Mouse (Mus musculus) heart, embryonic 12.5 days (tissue): Measurements from ENCODE around the gene Fscn3. TPM values are rescaled to one million over a fixed set of nuclear protein-coding genes. Genes with fewer than 3 reads are reported as not detected.

Experiments used
- ATAC-seq: fragments of 200-750 bp; cut with Nextera tagmentation; 2 replicates; pipeline ENCODE4 v1.8.0; 2017; ENCODE audit warnings: moderate TSS enrichment, moderate library complexity; ENCODE audit not compliant: insufficient number of reproducible peaks, low FRiP score
- H3K27ac ChIP-seq: fragments of 300-500 bp; sonication (generic); 2 replicates; pipeline ENCODE4 v1.5.1; 2016; ENCODE audit warnings: mild to moderate bottlenecking, moderate library complexity; ENCODE audit not compliant: poor library complexity, severe bottlenecking
- H3K27me3 ChIP-seq: fragments of 300-500 bp; sonication (generic); replicated peaks from 2 replicates; pipeline ENCODE4 v1.6.1; 2016; ENCODE audit warnings: mild to moderate bottlenecking, moderate library complexity
- H3K36me3 ChIP-seq: fragments of 300-500 bp; sonication (generic); 2 replicates; pipeline ENCODE4 v1.6.1; 2016; ENCODE audit warnings: mild to moderate bottlenecking, moderate library complexity
- H3K4me1 ChIP-seq: fragments of 300-500 bp; sonication (generic); replicated peaks from 2 replicates; pipeline ENCODE4 v1.6.1; 2016; ENCODE audit warnings: mild to moderate bottlenecking
- H3K4me2 ChIP-seq: fragments of 300-500 bp; sonication (generic); 2 replicates; pipeline ENCODE4 v1.6.1; 2016; ENCODE audit warnings: mild to moderate bottlenecking, moderate library complexity
- H3K4me3 ChIP-seq: fragments of 300-500 bp; sonication (generic); 2 replicates; pipeline ENCODE4 v1.5.1; 2016; ENCODE audit warnings: mild to moderate bottlenecking
- H3K9ac ChIP-seq: fragments of 300-500 bp; sonication (generic); 2 replicates; pipeline ENCODE4 v1.6.1; 2016; ENCODE audit warnings: mild to moderate bottlenecking, moderate library complexity
- H3K9me3 ChIP-seq: fragments of 300-500 bp; sonication (generic); replicated peaks from 2 replicates; pipeline ENCODE4 v1.6.1; 2016; ENCODE audit warnings: mild to moderate bottlenecking, moderate library complexity
- WGBS: fragments of 180-500 bp; shearing (Covaris S2); methylation state at CpG from one replicate; pipeline ENCODE4 v1.1.7; 2016; 5-methylcytosine and 5-hydroxymethylcytosine counted together
- polyA plus RNA-seq: library from polyadenylated mRNA; unstranded; fragments of >200 nt; fragmentation: Nextera tagmentation; extraction: Ambion mirVana; gene quantifications from 2 replicates; pipeline ENCODE4 v1.2.1, GENCODE M21; 2016

The Fscn3 gene
- polyA plus RNA-seq, 1 experiment from 2014 or later, result not detected

DNA sequence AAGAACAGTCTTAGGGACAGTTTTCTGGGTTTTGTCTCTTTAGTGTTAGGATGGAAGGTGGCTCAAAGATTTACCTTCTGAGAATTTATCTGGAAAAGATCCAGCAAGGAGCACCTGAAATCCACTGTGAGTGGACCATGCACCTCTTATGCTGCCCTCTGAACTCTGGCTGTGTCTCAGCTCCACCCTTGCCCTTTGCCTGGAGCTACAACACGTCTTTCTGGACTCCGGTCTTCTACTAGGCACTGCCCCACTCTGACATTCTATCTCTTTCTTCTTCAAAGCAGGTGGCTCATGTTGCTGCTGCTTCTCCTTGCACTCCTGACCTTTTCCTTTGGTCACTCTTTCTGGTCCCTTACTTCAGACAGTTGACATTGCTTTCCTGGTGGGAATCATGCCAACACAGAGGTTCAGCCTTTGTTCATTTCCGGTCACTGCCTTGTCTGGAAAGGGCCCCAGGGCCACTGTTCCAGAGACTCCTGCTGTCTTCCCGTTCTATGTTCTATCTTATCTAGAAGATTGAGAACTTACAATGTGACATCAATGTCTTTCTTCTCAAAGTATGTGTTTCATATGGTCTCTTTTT, 42.5 kb downstream of the Fscn3 start:
- H3K27me3 ChIP-seq, result no peaks in the 10 kb centered on the region
- no peak overlapping the region for H3K4me2 ChIP-seq
- 44% methylated on average over 4 of the region's 4 CpGs for WGBS
- no peaks in the 10 kb centered on the region for H3K9me3 ChIP-seq
- no peak overlapping the region for H3K27ac ChIP-seq
- no peak overlapping the region for H3K4me3 ChIP-seq
- no peaks in the 10 kb centered on the region for H3K36me3 ChIP-seq
- H3K4me1 ChIP-seq, result no peaks in the 10 kb centered on the region
- H3K9ac ChIP-seq, result no peak overlapping the region
- ATAC-seq, result no peak

DNA sequence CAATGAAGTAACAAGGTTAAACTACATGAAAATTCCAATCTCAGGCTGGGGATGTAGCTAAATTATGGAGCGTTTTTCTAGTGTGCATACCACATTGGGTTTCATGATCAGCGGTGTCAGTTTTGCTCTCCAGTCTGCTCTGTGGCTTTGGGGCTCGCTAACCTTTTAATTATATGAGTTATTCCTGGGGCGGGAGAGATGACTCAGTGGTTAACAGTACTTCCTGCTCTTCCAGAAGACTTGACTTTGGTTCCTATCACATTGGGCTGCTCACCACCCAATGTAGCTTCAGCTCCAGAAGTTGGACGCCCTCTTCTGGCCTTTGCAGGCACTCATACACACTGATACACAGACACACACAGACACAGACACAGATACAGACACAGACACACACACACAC, 43.0 kb downstream of the Fscn3 start:
- Histone ChIP-seq H3K9me3 (no peaks in the 10 kb centered on the region), H3K4me1 (no peaks in the 10 kb centered on the region), H3K36me3 (no peaks in the 10 kb centered on the region), H3K9ac (no peak overlapping the region), H3K4me2 (no peak overlapping the region), H3K27ac (no peak overlapping the region), H3K27me3 (no peaks in the 10 kb centered on the region), H3K4me3 (no peak overlapping the region)
- no peak for ATAC-seq
- whole genome bisulfite sequencing, result 73% methylated on average over 5 of the region's 5 CpGs

GRCm38 (mm10) chr6:28471284-28472035, 43.9 kb downstream of the Fscn3 start:
- Histone ChIP-seq H3K27ac (no peak overlapping the region), H3K4me1 (no peaks in the 10 kb centered on the region), H3K9ac (no peak overlapping the region), H3K4me3 (no peak overlapping the region), H3K36me3 (no peaks in the 10 kb centered on the region), H3K4me2 (no peak overlapping the region), H3K9me3 (no peaks in the 10 kb centered on the region), H3K27me3 (no peaks in the 10 kb centered on the region)
- 77% methylated on average over 9 of the region's 9 CpGs for WGBS
- no peak for ATAC-seq

DNA sequence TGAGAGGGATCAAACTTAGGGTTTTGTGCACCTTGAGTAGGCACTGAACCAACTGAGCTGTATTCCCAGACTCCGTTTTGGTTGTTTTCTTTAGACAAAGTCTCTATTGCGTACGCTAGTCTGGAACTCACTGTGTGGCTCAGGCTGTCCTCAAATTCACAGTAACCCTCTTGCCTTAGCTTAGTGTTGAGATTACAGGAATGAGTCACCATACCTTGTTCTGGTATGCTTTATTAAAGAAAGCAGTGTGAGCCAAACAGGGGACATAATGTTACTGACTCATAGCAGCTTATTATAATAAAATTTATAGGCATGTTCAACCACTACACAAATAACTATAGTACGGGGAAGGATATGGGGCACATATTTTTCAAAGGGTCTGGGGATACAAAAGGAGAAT, 46.6 kb downstream of the Fscn3 start:
- Histone ChIP-seq H3K4me1 (no peaks in the 10 kb centered on the region), H3K9me3 (no peaks in the 10 kb centered on the region), H3K36me3 (no peaks in the 10 kb centered on the region), H3K4me3 (no peak overlapping the region), H3K9ac (no peak overlapping the region), H3K4me2 (no peak overlapping the region), H3K27me3 (no peaks in the 10 kb centered on the region), H3K27ac (no peak overlapping the region)
- ATAC-seq, result no peak
- WGBS, result 67% methylated on average over 4 of the region's 4 CpGs

DNA sequence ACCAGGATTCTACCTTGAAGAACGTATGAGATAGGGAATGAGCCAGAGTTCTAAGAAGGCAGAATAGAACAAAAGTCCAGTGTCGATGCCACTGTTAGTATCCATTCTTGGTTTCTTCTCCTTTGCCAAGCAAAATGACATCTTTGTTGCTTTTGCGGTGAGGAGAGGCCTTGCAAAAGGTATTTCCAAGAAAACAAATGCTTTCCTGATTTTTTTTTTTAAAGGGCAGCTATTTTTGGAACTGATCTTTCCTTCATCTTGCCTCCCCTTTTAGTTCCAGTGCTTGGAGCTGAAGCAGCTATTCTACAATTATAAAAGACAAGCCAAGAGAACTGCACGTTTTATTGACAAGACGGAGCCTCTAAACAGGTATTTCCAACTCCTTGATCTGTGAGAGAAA, 47.2 kb downstream of the Fscn3 start, which contains the start of gene Snd1:
Gene Snd1, plus strand, starts transcription at position 301 of the 400 bp plus-strand sequence.
- no peak within 1 kb of the TSS for H3K4me3 ChIP-seq
- H3K4me2 ChIP-seq, result no peak within 1 kb of the TSS
- 73% methylated on average over 5 of the region's 5 CpGs for WGBS
- no peaks in the 10 kb centered on the region for H3K9me3 ChIP-seq
- no peaks in the 10 kb centered on the region for H3K4me1 ChIP-seq
- H3K27me3 ChIP-seq, result no peaks in the 10 kb centered on the region
- no peak within 1 kb of the TSS for H3K27ac ChIP-seq
- H3K9ac ChIP-seq, result no peak within 1 kb of the TSS
- ATAC-seq, result no peak
- no peaks in the 10 kb centered on the region for H3K36me3 ChIP-seq

- under 1% methylated on average over 68 of the region's 68 CpGs for WGBS
- ATAC-seq, result peak; percentile 99
- peak overlapping the region; percentile 86 for H3K4me3 ChIP-seq
These were observed 52.5 kb downstream of the Fscn3 start for GRCm38 (mm10) chr6:28479865-28480751.

GRCm38 (mm10) chr6:28480752-28481492, 53.3 kb downstream of the Fscn3 start:
- no peaks in the 10 kb centered on the region for H3K27me3 ChIP-seq
- peak overlapping the region; percentile 89 for H3K9ac ChIP-seq
- peak overlapping the region; percentile 70 for H3K4me2 ChIP-seq
- no peak for ATAC-seq
- H3K4me1 ChIP-seq, result peaks cover 38% of the 10 kb centered on the region
- H3K9me3 ChIP-seq, result no peaks in the 10 kb centered on the region
- peak overlapping the region; percentile 86 for H3K4me3 ChIP-seq
- H3K27ac ChIP-seq, result peak overlapping the region; percentile 88
- H3K36me3 ChIP-seq, result no peaks in the 10 kb centered on the region
- 5% methylated on average over 21 of the region's 21 CpGs for WGBS

More at GRCm38 (mm10) chr6:28479865-28480751, 52.5 kb downstream of the Fscn3 start:
- H3K27ac ChIP-seq, result peak overlapping the region; percentile 88
- H3K36me3 ChIP-seq, result no peaks in the 10 kb centered on the region
- peaks cover 30% of the 10 kb centered on the region for H3K4me1 ChIP-seq
- peak overlapping the region; percentile 78 for H3K4me2 ChIP-seq
- H3K9ac ChIP-seq, result peak overlapping the region; percentile 89
- H3K9me3 ChIP-seq, result no peaks in the 10 kb centered on the region
- no peaks in the 10 kb centered on the region for H3K27me3 ChIP-seq

- no peak for ATAC-seq
- no peak overlapping the region for H3K27ac ChIP-seq
- H3K27me3 ChIP-seq, result no peaks in the 10 kb centered on the region
- WGBS, result 66% methylated on average over 4 of the region's 4 CpGs
- H3K36me3 ChIP-seq, result no peaks in the 10 kb centered on the region
- H3K4me2 ChIP-seq, result peak overlapping the region; percentile 33
- peaks cover 55% of the 10 kb centered on the region for H3K4me1 ChIP-seq
- H3K9me3 ChIP-seq, result no peaks in the 10 kb centered on the region
- no peak overlapping the region for H3K4me3 ChIP-seq
- 0 out of 2 replicates have a peak overlapping the region, but pooled peaks have one; percentile 24 for H3K9ac ChIP-seq
These were observed 55.2 kb downstream of the Fscn3 start for GRCm38 (mm10) chr6:28482711-28483315.

- no peak for ATAC-seq
- Histone ChIP-seq H3K9me3 (no peaks in the 10 kb centered on the region), H3K36me3 (peaks cover 15% of the 10 kb centered on the region), H3K27me3 (no peaks in the 10 kb centered on the region), H3K4me3 (no peak overlapping the region), H3K4me1 (peaks cover 55% of the 10 kb centered on the region), H3K27ac (no peak overlapping the region), H3K4me2 (no peak overlapping the region), H3K9ac (no peak overlapping the region)
- 95% methylated on average over 2 of the region's 2 CpGs for WGBS
These were observed 58.4 kb downstream of the Fscn3 start for GRCm38 (mm10) chr6:28486008-28486407.

- no peak for ATAC-seq
- 71% methylated on average over 2 of the region's 2 CpGs for WGBS
- H3K27me3 ChIP-seq, result no peaks in the 10 kb centered on the region
- H3K9ac ChIP-seq, result no peak overlapping the region
- H3K27ac ChIP-seq, result 0 out of 2 replicates have a peak overlapping the region, but pooled peaks have one; percentile 46
- H3K4me3 ChIP-seq, result no peak overlapping the region
- H3K4me2 ChIP-seq, result no peak overlapping the region
- no peaks in the 10 kb centered on the region for H3K9me3 ChIP-seq
- H3K36me3 ChIP-seq, result peaks cover 15% of the 10 kb centered on the region
- peaks cover 54% of the 10 kb centered on the region for H3K4me1 ChIP-seq
These were observed 58.9 kb downstream of the Fscn3 start for GRCm38 (mm10) chr6:28486471-28486870.
